23 mouse cellular contexts compared by ENCODE assay signal in the genomic region with DNA sequence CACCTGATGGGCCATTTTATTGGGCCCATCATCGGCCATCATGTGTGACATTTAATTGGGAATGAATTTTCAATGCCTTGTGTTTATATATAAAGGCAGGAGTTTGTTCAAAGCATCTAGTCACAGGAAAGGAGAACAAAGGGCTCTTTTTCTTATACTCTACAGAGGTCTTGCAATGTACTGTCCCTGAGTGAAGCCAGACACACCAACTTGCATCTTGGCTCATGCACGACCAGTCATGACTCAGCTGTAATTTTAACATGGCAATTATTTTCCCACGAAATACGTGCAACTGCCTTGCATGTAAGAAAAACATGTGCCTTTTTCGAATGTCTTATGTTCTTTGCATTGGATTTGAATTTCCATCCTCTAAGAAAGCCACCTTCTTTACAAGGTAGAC.
DNase-seq lines count a peak whose midpoint lies in the region; ATAC-seq and TF ChIP-seq lines count a peak whose summit lies in the region.
"Had no signal": no experiment of that assay in that cellular context is flagged by ENCODE, and none has a peak within 500 bp of the region (broad histone marks: within the 10 kb centered on the region; RNA-seq: fewer than 3 reads in every experiment).

No protein-coding gene starts in this region.

- H3K4me1 ChIP-seq in embryonic facial prominence, embryonic 15.5 days, result no peaks in the 10 kb centered on the region
- H3K4me1 ChIP-seq in limb, embryonic 13.5 days, result peaks cover 8% of the 10 kb centered on the region
- H3K4me1 ChIP-seq: embryonic facial prominence, embryonic 13.5 days; hindbrain, embryonic 12.5 days; hindbrain, embryonic 15.5 days had no signal

- no peak overlapping the region for H3K4me3 ChIP-seq in layer of hippocampus, adult 2 months
- no peak overlapping the region for H3K4me3 ChIP-seq in embryonic facial prominence, embryonic 15.5 days (replicated peaks)
- no peak overlapping the region for H3K4me3 ChIP-seq in limb, embryonic 13.5 days
- H3K4me3 ChIP-seq: embryonic facial prominence, embryonic 13.5 days; hindbrain, embryonic 12.5 days; hindbrain, embryonic 15.5 days had no signal

- no peak overlapping the region for H3K4me2 ChIP-seq in embryonic facial prominence, embryonic 15.5 days (replicated peaks)
- H3K4me2 ChIP-seq in limb, embryonic 13.5 days (replicated peaks), result no peak overlapping the region
- H3K4me2 ChIP-seq: embryonic facial prominence, embryonic 13.5 days; heart, embryonic 11.5 days; hindbrain, embryonic 12.5 days; hindbrain, embryonic 15.5 days had no signal

- H3K27ac ChIP-seq in layer of hippocampus, adult 2 months, result peak overlapping the region; percentile 51
- peak overlapping the region; percentile 18; the same call in 1 of the 2 replicates for H3K27ac ChIP-seq in embryonic facial prominence, embryonic 15.5 days (replicated peaks)
- H3K27ac ChIP-seq in limb, embryonic 13.5 days, result no peak overlapping the region
- H3K27ac ChIP-seq: embryonic facial prominence, embryonic 13.5 days; hindbrain, embryonic 12.5 days; hindbrain, embryonic 15.5 days had no signal

- H3K36me3 ChIP-seq in embryonic facial prominence, embryonic 15.5 days, result no peaks in the 10 kb centered on the region
- H3K36me3 ChIP-seq in limb, embryonic 13.5 days, result no peaks in the 10 kb centered on the region
- H3K36me3 ChIP-seq: embryonic facial prominence, embryonic 13.5 days; G1E; hindbrain, embryonic 12.5 days; hindbrain, embryonic 15.5 days had no signal

- TF ChIP-seq CTCF in layer of hippocampus, adult 2 months (conservative IDR thresholded peaks at IDR 0.05), result no peak

- no peaks in the 10 kb centered on the region for H3K27me3 ChIP-seq in embryonic facial prominence, embryonic 15.5 days
- H3K27me3 ChIP-seq in limb, embryonic 13.5 days, result no peaks in the 10 kb centered on the region
- H3K27me3 ChIP-seq: embryonic facial prominence, embryonic 13.5 days; hindbrain, embryonic 12.5 days; hindbrain, embryonic 15.5 days had no signal

- WGBS in embryonic facial prominence, embryonic 15.5 days, result 36% methylated on average over 5 of the region's 5 CpGs
- 45% methylated on average over 5 of the region's 5 CpGs for WGBS in limb, embryonic 13.5 days

- H3K9me3 ChIP-seq in embryonic facial prominence, embryonic 15.5 days (replicated peaks), result no peaks in the 10 kb centered on the region
- H3K9me3 ChIP-seq in limb, embryonic 13.5 days, result no peaks in the 10 kb centered on the region
- H3K9me3 ChIP-seq: embryonic facial prominence, embryonic 13.5 days; hindbrain, embryonic 12.5 days; hindbrain, embryonic 15.5 days had no signal

- DNase-seq in adrenal gland, adult 2 months, result peak; percentile 25
- DNase-seq in adrenal gland, postnatal 25 days, result no peak
- no peak for DNase-seq in layer of hippocampus, adult 2 months (ENCODE audit: low spot score in 2 of 2)
- DNase-seq in layer of hippocampus, postnatal 14 days (ENCODE audit: low spot score in 2 of 2), result no peak
- no peak for DNase-seq in cerebellum, adult 9-11 months
- DNase-seq in left cerebral cortex, adult 9 months (ENCODE audit: low spot score in 2 of 2), result no peak
- DNase-seq: B cell, adult 2 months; cerebellum, adult 18-20 months; cerebellum, adult 9-10 months; cerebellum, postnatal 25 days; forebrain, postnatal 0 days; gastrocnemius, postnatal 10 days; gastrocnemius, postnatal 36 days; heart, adult 11 months had no signal

- H3K9ac ChIP-seq in embryonic facial prominence, embryonic 15.5 days, result no peak overlapping the region
- no peak overlapping the region for H3K9ac ChIP-seq in limb, embryonic 13.5 days
- H3K9ac ChIP-seq: embryonic facial prominence, embryonic 13.5 days; forebrain, postnatal 0 days; hindbrain, embryonic 12.5 days; hindbrain, embryonic 15.5 days had no signal

- ATAC-seq in embryonic facial prominence, embryonic 15.5 days (ENCODE audit: insufficient number of reproducible peaks, low FRiP score, low TSS enrichment, low read depth), result no peak
- peak; percentile 67; the same call in 1 of the 2 replicates for ATAC-seq in limb, embryonic 13.5 days (ENCODE audit: low FRiP score, low read depth)
- ATAC-seq: forebrain, embryonic 14.5 days; forebrain, postnatal 0 days; intestine, postnatal 0 days had no signal
